Mouse (Mus musculus): ENCODE results near the gene Myoz2.

DNA sequence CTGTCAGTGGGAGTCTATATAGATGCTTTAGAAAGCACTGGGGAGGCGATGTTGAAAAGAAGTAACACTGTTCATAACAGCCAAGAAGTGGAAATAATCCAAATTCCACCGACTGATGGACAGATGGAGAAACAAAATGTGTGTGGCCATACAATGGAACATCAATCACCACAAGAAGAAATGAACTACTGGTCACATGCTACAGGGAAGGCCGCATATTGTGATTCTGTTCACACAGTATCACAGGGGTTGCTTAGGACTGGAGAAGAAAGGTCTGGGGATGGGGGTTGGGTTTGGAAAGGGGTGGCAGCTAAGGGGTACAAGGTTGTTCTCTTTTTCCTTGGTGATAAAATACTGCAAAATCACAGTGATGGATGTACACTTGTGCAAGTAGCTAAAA is 60.0 kb downstream of the Myoz2 start:
- no peak for TF ChIP-seq POLR2A (IDR thresholded peaks at IDR 0.05; ENCODE audit: control insufficient read depth, extremely low read depth, insufficient read depth, low read length, poor library complexity)
- no peak for TF ChIP-seq CTCF (IDR thresholded peaks at IDR 0.05; ENCODE audit: borderline replicate concordance, control insufficient read depth, extremely low read depth, insufficient read depth, low read length, poor library complexity)
